Mouse (Mus musculus) ES-E14 (cell line): Measurements from ENCODE around the gene Ctsz.

Source experiments
- CHD2 ChIP-seq: IDR thresholded peaks from 2 replicates; pipeline ENCODE4 v1.6.1; 2014; ENCODE audit warnings: mild to moderate bottlenecking, low read depth, low read length, inconsistent platforms
- HCFC1 ChIP-seq: IDR thresholded peaks from 2 replicates; pipeline ENCODE4 v1.6.1; 2012; ENCODE audit warnings: low read length, inconsistent platforms, borderline replicate concordance; ENCODE audit not compliant: insufficient read depth
- MAFK ChIP-seq: IDR thresholded peaks from 2 replicates; pipeline ENCODE4 v1.6.1; 2014; ENCODE audit warnings: mild to moderate bottlenecking, low read depth, low read length, inconsistent platforms; ENCODE audit not compliant: insufficient read depth
- ZNF384 ChIP-seq: IDR thresholded peaks from 2 replicates; pipeline ENCODE4 v1.6.1; 2012; ENCODE audit warnings: low read depth, low read length, inconsistent platforms

GRCm38 (mm10) chr2:174441898-174442297 lies 3.1 kb upstream of the Ctsz start:
- TF ChIP-seq HCFC1 (no peak), CHD2 (no peak), MAFK (no peak), ZNF384 (no peak)
